In the genomic region with DNA sequence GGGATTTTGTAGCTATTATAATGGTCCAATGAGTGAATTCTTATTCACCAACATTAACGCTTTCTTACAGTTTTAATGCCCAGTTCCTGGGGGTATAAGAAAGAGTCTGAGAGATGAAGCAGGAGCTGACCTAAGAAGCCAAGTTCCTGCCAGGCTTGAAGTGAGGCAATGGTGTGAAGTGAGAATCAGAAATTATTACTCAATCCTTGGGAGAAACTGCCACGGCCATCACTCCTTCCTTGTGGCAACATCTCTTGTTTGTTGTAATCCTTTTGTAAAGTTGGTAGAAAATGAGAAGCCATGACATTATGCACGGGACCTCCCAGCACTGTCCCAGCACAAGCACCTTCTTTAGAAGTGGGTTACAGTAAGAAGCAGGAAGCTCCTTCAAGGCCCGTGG, we compare ENCODE assay signal across 29 mouse cellular contexts.
DNase-seq lines count a peak whose midpoint lies in the region; ATAC-seq lines count a peak whose summit lies in the region.
"Had no signal": no experiment of that assay in that cellular context is flagged by ENCODE, and none has a peak within 500 bp of the region (broad histone marks: within the 10 kb centered on the region; RNA-seq: fewer than 3 reads in every experiment).

No protein-coding gene starts in this region.

- H3K4me1 ChIP-seq in limb, embryonic 10.5 days = no peaks in the 10 kb centered on the region
- H3K4me1 ChIP-seq in hindbrain, embryonic 14.5 days (replicated peaks; ENCODE audit: control insufficient read depth, insufficient read depth, low read length) = no peaks in the 10 kb centered on the region
- H3K4me1 ChIP-seq: embryonic facial prominence, embryonic 10.5 days; forebrain, embryonic 12.5 days; forebrain, embryonic 15.5 days; heart, embryonic 10.5 days; heart, embryonic 13.5 days had no signal

- no peaks in the 10 kb centered on the region for H3K27me3 ChIP-seq in limb, embryonic 10.5 days (ENCODE audit: low read depth, poor library complexity, severe bottlenecking)
- H3K27me3 ChIP-seq in hindbrain, embryonic 14.5 days (ENCODE audit: control insufficient read depth, insufficient read depth, low read length) = no peaks in the 10 kb centered on the region
- H3K27me3 ChIP-seq: CH12.LX; embryonic facial prominence, embryonic 13.5 days; forebrain, embryonic 12.5 days; forebrain, embryonic 15.5 days; heart, embryonic 13.5 days had no signal

- intact Hi-C loops in left cerebral cortex, postnatal 36 days (cut with DNase I) = no loop called here

- H3K9me3 ChIP-seq in limb, embryonic 10.5 days (replicated peaks) = no peaks in the 10 kb centered on the region
- no peaks in the 10 kb centered on the region for H3K9me3 ChIP-seq in hindbrain, embryonic 14.5 days (ENCODE audit: control insufficient read depth, low read length)
- H3K9me3 ChIP-seq: embryonic facial prominence, embryonic 10.5 days; embryonic facial prominence, embryonic 13.5 days; forebrain, embryonic 12.5 days; forebrain, embryonic 15.5 days; G1E; heart, embryonic 10.5 days; heart, embryonic 13.5 days had no signal

- ATAC-seq in common myeloid progenitor, adult 5-6 weeks (replicated peaks; ENCODE audit: low read depth, poor library complexity, severe bottlenecking) = 0 out of 2 replicates have a peak, but pooled peaks have one; percentile 20
- no peak for ATAC-seq in CD4-positive, CD25-positive, alpha-beta regulatory T cell, adult 4 months
- ATAC-seq in hindbrain, embryonic 14.5 days (ENCODE audit: low FRiP score) = no peak
- ATAC-seq: forebrain, embryonic 15.5 days; hindbrain, embryonic 16.5 days; inflammation-experienced regulatory T-cells, adult 6 months; intestine, embryonic 16.5 days had no signal

- 92% methylated on average over 4 of the region's 4 CpGs for WGBS in limb, embryonic 10.5 days
- 93% methylated on average over 4 of the region's 4 CpGs for WGBS in hindbrain, embryonic 14.5 days

- no peak overlapping the region for H3K4me3 ChIP-seq in limb, embryonic 10.5 days
- H3K4me3 ChIP-seq in hindbrain, embryonic 14.5 days (replicated peaks; ENCODE audit: low read length) = no peak overlapping the region
- H3K4me3 ChIP-seq: embryonic facial prominence, embryonic 10.5 days; embryonic facial prominence, embryonic 13.5 days; erythroblast, embryonic 14.5 days; forebrain, embryonic 12.5 days; forebrain, embryonic 15.5 days; heart, adult 2 months; heart, embryonic 10.5 days; heart, embryonic 13.5 days had no signal

- no peak overlapping the region for H3K4me2 ChIP-seq in hindbrain, embryonic 14.5 days (replicated peaks)
- H3K4me2 ChIP-seq: embryonic facial prominence, embryonic 13.5 days; forebrain, embryonic 12.5 days; forebrain, embryonic 15.5 days; heart, embryonic 13.5 days had no signal

- peak; percentile 11 for DNase-seq in NIH3T3 (ENCODE audit: low read depth)
- no peak for DNase-seq in limb, embryonic 10.5 days (ENCODE audit: low spot score)
- DNase-seq in left cerebral cortex, postnatal 36 days (ENCODE audit: low spot score in 2 of 2) = no peak
- DNase-seq in hindbrain, embryonic 14.5 days (ENCODE audit: low spot score) = no peak
- DNase-seq: adrenal gland, adult 8-10 months; adrenal gland, postnatal 25 days; cerebellum, adult 11-12 months; cerebellum, adult 8-10 months; cerebellum, postnatal 10 days; cerebellum, postnatal 36 days; gastrocnemius, postnatal 25 days; heart, adult 2 months; heart, postnatal 14 days; heart, postnatal 4 days; kidney, adult 18-20 months had no signal

- H3K36me3 ChIP-seq in limb, embryonic 10.5 days = no peaks in the 10 kb centered on the region
- H3K36me3 ChIP-seq in hindbrain, embryonic 14.5 days (replicated peaks; ENCODE audit: control insufficient read depth, insufficient read depth) = no peaks in the 10 kb centered on the region
- H3K36me3 ChIP-seq: embryonic facial prominence, embryonic 10.5 days; embryonic facial prominence, embryonic 13.5 days; forebrain, embryonic 12.5 days; forebrain, embryonic 15.5 days; G1E; heart, embryonic 10.5 days; heart, embryonic 13.5 days had no signal

- 0 out of 2 replicates have a peak overlapping the region, but pooled peaks have one; percentile 7 for H3K27ac ChIP-seq in limb, embryonic 10.5 days
- H3K27ac ChIP-seq in hindbrain, embryonic 14.5 days = no peak overlapping the region
- H3K27ac ChIP-seq: embryonic facial prominence, embryonic 10.5 days; embryonic facial prominence, embryonic 13.5 days; forebrain, embryonic 12.5 days; forebrain, embryonic 15.5 days; heart, adult 2 months; heart, embryonic 10.5 days; heart, embryonic 13.5 days had no signal

- H3K9ac ChIP-seq in hindbrain, embryonic 14.5 days = no peak overlapping the region
- H3K9ac ChIP-seq: embryonic facial prominence, embryonic 13.5 days; forebrain, embryonic 12.5 days; forebrain, embryonic 15.5 days; heart, embryonic 13.5 days had no signal
